Mouse (Mus musculus): ENCODE data around the gene Xylt1.
A peak's percentile ranks its signal among the peaks of the same experiment; 100 is the strongest.

Xylt1 gene

DNA sequence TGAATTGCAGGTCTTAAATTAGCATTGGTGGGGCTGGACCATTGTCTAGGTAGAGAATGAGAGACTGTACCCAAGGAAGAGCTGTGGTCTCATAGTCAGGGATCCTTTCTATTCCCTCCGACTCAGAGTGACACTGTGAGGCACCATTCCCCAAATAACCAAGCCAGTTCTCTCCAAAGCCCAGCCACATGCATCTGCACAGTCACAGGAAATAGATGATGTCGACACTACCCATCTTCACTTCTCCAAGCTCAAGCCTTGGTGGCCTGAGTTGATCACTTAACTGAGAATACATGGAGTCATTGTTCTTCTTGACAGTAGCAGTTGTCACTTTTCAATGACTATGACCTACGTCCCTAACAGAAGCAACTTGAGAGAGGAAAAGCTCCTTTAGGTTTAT lies 100.6 kb downstream of the Xylt1 start:
- no peak for DNase-seq (ENCODE audit: low spot score)

DNA sequence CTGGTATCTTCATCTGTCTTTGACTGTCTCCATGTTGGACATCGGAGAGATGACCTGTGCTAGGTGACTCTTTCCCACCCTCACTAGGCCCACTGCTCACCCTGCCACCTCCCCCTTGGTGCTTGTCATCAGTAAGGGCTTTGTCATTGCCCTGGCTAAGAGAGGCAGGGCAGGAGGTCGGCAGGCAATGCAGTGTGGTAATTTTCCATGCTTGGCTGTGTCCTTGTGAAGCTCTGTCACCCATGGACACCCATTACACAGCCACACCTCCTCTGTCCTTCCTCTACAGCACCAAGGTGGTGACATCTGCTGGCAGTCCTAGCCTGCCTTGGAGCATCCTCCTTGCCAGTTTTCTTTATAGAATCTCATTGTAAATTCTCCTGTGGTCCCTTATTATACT lies 101.9 kb downstream of the Xylt1 start:
- DNase-seq (ENCODE audit: low spot score): no peak

DNA sequence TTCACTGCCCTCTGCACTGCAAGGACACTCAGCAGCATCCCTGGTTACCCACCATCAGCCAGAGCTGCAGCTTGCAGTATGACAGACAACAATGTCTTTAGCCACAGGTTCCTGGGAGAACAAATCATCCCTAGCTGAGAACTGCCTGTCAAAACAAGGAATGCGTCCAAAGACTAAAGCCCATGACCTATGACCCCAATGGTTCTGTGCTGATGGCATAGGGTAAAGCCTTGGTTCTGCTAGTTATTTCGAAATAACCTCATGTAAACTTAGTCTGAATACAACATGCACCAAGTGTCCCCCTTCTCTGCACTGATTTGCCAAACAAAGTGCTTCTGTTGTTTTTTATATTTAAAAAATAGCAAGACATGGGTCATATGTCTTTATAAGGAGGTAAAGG lies 103.8 kb downstream of the Xylt1 start:
- DNase-seq (ENCODE audit: low spot score): no peak

DNA sequence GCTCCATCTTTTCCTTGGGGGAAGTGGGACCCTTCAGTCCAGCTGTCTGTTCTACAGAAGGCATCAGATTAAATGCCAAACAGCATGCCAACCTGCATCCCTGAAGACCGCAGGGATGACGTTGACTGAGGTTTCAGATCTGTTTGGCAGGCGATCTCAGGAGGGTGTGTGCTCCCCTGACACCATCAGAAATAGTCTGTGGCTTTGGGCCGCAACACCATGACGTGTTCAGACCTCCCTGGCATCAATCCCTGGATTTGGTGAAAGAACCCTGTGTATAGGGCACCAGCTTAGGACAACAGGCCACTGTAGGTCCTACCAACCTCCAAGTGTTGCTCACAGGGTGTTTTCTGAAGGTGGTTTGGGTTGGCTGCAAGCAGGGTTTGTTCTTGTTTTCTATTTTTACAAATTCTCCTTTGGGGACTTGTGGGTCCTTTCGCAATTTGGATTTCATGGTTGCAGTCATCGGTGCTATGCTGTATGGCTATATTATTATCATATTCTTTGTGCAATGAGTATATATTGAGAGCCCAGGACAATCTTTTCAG lies 104.3 kb downstream of the Xylt1 start:
- DNase-seq (ENCODE audit: low spot score): no peak

DNA sequence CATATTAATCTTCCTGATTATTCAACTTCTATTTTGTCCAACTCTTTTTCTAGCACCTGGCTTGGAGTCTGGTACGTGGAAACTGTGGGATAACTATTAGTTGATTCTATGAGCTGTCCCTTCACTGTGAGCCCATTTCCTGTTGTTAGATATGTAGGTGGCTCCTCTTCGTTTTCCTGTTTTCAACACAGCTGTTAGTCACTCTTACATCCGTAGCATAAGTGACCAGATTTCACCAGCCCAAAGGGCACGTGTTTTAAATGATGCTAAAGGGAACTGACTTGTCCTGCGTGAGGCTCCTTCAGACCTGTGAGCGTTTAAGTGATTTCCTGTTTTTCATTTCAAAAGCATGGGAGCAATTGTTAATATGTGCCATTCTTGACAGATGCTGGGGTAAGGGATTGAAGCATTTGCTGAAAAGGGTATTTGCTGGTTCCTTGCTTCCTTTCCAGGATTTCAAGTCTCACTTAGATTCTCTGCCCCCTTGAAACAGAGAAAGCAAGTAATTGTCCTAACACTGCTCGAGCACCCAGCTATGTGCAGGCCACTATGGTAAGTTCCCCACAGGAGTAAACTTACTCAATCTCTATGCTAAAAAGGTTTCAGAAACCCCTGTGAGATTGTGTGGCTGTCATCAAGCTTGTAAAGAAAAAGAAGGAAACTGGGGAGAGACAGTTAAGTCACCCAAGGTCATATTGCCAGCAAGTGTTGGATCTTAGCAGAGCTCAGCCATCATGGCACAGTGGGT lies 105.8 kb downstream of the Xylt1 start:
- DNase-seq (ENCODE audit: low spot score): no peak

DNA sequence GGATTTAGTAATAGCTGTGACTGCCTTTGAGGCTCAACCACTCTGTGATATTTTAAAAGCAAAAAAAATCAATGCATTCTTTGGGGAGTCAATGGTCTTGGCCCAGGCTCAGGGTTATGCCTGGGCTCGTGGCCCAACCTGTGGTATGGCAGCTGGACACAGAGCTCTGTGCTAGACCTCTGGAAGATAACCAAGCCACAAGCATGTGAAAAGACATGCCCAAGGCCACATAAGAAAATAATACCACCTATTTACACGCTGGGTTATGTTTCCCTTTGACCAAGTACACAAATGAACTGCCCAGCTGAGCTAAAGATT lies 106.4 kb downstream of the Xylt1 start:
- DNase-seq (ENCODE audit: low spot score): no peak

DNA sequence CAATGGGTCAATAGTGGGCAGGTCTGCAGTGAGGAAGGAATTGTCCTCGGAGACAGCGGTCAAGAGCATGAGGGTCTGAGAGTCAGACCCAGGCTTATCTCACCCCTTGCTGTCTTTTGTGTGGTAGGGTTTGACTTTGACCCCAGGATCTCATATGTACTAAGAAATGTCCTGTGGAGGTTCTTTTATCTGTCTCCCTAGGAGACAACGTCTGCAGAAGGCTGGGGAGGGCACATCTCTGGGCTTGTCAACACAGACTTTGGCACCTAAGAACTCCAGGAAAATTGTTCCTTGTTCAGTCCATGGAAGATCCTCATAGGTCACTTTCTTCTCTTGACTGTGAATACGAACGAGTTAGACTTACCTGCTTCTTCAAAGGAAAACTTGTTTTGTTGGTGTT lies 109.2 kb downstream of the Xylt1 start:
- DNase-seq (ENCODE audit: low spot score): no peak

DNA sequence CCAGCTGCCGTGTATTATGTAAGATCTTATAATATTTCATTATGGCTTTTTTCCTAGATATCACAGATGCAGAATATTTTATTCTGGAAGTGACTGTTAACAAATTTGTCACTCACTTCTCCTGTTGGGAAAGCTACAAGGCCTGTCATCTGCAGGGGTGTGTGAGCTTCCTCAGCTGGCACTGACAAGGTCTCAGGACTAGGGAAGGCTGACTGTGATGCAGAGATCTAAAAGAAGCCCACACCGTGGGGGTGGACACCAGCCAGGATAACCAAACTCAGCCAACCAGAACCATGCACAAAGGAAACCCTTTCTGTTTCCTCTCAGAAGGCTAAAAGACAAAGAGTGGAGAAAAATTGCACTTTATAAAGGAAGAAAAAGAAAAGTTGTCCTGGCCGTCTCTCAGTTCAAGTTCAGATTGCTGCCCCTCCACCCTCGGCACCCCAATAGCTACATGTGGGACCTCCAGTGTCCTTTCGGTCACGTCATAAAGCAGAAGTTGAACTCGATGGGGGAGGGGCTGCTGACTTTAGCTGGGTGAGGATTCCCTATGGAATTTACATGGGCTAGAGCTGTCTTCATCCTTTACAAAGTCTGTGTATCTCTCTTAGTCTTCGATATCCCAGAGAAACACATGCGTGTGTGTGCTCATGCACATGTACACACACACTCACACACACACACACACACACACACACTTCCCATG lies 109.9 kb downstream of the Xylt1 start:
- DNase-seq (ENCODE audit: low spot score): no peak

DNA sequence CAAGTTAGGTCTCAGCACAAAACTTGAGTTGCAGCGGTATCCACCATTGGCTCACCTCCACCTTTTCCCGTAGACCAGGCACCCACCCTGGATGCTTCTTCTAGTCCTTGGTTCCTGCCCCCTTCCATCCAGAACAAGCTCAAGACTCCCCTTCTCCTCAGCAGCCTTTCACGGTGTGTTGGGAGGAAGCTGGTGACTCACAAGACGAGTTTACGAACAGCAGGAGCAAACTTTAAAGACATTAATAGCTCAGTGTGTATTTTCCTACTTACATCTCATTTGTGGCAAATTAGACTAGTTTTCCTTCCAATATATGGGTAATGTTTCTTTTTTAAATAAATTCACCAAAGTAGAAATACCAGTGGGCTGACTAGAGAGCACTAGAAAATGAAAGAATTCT lies 110.7 kb downstream of the Xylt1 start:
- DNase-seq (ENCODE audit: low spot score): no peak

DNA sequence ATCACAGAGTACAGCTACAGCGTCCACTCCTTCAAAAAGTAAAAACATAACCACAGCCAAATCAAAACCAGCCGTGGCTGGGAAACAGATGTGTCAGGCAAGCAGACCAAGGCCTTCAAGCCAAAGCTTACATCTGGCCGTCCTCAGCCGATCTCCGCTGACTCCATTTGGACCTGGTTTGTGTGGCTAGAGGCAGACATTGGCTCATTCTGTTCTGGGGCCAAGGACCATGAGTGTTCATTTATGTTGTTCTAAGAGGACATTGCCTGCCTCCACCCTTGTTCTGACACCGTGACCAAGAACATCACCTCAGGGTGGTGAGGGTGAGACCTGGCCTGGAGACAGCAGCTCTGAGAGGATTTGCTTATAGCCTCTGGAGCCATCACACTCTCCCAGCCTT lies 113.4 kb downstream of the Xylt1 start:
- no peak for DNase-seq (ENCODE audit: low spot score)

DNA sequence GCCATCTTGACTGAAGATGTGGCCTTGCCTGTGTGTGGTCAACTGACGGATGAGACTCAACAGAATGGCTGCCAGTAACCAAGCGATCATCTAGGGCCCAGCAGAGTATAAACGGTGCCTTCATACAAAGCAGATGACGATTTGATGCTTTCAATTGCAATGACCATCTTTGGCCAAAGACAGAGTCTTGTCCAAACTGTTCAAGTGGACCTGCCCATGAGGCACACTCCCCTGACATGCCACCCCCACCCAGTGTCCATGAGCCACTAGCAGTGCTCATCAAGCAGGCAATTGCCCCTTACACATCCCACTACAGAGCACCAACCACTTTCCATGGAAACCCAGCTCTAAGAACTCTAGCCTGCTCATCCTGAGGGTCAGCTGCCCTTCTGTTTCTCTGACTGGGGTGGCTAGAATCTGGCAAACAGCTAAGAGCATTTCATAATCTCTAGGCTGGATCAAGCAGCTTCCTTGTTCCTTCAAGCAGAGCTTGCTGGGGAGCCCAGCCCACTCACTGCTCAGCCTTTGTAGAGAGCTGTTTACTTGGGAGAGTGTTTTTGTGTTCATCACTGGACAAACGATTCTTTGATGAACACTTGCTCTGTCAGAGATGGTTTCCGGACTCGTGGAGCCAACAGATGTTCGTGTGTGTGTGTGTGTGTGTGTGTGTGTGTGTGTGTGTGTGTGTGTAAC lies 114.0 kb downstream of the Xylt1 start:
- DNase-seq (ENCODE audit: low spot score): no peak

DNA sequence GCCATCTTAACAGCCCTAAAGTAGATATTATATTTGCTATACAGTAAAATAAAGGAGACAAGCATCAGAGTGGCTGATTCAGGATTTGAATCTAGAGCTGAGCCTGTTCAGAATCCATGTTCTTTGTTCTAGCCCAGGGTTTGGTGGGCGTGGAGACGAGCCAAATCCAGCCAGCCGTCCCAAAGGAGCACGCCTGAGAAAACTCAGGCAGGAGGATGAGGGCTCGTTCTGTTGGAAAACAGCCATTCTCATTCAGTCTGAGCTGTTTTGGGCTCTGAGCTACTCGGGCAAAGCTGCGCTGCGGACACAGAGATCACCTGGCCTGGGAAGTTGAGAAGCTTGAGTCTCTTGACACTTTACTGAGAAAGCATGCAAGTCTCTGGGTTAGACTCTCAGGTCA lies 115.0 kb downstream of the Xylt1 start:
- DNase-seq (ENCODE audit: low spot score): no peak

DNA sequence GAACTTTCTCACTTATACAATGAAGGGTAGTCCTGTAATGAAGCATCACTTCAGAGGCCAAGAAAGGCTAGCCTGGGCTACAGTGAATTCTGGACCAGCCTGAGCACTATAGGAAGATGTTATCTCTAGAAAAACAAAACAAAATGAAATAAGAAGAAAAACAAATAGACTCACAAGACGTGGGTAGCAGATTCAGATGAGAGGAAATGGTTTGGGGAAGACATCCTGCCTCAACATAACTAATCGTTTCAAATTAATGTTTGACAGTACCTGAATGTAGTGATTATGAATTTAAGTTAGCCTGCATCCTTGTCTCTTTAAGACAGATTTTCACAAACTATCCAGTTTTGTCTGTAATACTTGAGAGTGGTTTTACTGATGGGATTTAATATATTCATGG lies 117.4 kb downstream of the Xylt1 start:
- DNase-seq (ENCODE audit: low spot score): no peak

DNA sequence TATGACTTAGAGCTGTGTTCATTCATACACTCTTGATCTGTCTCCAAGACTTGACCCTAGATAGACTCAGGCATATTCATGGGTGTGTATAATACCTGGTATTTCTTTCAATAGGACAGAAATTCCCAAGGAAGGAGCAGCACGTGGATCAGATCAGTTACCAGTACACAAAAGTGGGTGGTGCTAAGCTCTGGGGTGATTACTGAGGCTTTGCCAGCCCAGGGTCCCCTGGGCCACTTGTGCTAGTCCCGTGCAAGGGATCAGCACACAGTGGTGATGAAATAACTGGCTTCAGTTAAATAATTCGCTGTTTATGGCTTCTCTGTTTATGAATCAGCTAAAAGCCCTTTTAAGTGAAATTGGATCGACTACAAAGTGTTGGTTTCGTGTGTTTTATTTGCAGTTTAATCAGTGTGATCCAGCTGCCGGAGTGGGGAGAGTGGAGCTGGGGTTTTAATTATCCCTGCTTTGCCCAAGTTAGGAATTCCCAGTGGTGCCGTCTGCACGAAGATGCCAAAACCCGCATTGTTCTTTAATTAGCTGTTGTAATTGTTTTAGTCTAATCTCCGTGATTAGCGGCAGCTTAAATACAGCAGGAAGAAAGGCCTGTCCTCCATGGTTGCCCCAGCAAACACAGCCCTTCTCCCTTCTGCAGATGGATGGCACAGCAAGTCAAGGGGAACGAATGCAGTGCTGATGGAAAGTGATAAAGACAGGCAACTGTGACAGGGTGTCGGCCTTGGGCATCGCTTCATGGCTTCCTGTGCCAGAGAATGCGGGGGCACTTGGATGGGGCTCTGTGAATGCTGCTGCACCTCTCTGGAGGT lies 120.8 kb downstream of the Xylt1 start:
- DNase-seq (ENCODE audit: low spot score): no peak

DNA sequence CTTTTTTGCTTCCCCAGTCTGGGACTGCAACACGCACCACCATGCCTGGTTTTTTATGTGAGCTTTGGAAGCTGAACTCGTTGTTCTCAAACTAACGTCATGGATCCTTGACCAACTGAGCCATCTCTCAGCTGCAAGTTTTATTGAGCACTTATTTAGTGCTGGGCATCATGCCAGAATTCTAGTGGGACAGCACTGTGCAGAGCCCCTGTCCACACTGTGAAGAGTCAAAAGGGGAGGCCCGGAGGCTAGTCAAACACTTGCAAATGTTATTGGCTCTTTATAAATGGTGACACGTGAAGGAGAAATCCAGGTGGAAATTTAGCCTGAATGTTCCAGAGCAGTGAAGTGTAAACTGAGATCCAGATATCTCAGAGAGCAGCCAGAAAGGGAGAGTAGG lies 121.6 kb downstream of the Xylt1 start:
- no peak for DNase-seq (ENCODE audit: low spot score)

DNA sequence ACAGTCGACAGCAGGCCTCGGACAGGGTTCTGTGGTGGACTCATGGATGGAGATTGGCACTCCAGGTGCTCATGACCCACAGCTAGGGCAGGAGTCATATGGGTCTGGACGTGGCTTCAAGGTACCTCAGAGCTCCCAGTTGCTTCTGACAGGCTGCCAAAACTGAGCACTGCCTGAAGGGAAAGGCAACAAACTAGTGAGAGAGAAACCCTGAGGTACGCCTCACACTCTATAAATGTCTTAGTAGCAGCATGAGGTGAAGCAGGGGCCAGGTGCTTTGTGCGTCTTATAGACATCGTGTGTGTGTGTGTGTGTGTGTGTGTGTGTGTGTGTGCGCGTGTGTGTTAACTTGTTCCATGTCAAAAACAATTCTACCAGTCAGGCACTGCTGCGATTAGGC lies 122.9 kb downstream of the Xylt1 start:
- DNase-seq (ENCODE audit: low spot score): no peak

DNA sequence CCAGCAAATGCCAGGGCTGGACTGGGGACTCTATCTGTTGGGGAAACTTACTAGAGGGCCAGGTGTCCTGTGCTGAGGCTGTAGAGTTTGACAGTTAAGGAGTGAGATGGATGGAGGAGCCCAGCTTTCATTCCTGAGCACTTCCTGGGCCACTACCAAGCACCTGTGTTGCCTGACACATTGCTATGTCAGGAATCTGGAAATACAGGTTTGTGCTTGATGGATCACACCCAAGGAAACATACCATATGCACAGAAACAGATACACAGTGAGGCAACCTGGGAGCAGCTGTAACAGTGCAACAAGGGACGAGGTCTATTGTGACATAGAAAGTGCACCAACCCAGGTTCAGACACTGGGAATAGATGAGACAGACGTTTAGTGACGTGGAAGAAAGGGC lies 125.0 kb downstream of the Xylt1 start:
- DNase-seq (ENCODE audit: low spot score): no peak

DNA sequence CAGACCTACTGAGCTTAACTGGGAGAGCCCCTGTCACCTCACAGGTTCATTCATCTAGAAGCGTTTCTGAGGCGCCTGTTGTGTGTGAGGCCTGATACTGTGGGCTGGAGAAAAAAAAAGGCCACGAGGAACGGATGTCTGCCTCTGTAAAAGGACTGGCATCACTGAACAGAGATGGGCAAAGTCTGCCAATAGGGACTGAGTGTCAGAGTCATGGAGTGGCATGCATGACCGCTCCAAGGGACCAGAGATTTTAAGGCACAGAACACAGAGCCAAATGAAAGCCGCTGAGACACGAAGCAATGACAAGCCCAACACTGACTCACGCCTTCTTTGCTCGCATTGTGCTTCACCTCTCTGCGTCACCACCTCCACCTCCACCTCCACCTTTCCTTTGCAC lies 126.6 kb downstream of the Xylt1 start:
- DNase-seq (ENCODE audit: low spot score): no peak

DNA sequence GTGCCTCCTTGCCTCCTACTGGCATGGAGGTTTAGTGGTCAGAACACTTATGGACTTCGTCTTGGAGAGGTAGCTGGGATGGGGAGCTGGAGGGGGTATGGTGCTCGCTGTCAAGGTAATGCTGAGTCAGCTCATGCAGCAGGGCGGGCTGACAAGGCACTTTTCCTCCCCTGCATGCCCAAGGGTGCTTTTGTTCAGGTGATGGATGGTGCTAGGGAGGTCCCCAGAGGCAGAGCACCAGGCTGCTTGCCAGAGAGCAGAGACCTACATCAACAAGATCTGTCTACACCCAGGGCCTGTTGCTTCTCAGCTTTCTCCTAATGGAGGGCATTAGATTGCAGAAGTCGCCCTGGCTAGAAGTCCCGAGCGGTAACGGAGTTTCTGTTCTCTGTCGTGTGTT lies 127.3 kb downstream of the Xylt1 start:
- no peak for DNase-seq (ENCODE audit: low spot score)

DNA sequence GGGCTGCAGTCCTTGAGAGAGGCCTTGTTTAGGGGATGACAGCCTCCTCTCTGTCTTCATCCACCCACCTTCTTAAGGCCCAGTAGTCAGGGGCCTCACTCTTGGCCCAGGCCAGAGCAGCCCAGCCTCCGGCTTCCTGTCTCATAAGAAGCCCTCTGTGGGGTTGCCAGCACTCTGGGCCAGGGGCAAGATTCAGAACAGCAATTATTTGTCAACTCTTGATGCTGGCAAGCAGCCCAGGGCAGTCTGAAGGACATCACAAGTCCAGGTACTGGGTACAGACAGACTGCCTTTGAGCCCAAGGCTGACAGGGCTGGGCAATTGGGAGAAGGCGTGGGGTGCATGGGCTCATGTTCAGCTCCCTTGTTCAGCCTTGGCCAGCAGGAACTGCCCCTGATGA lies 129.3 kb downstream of the Xylt1 start:
- DNase-seq (ENCODE audit: low spot score): peak; percentile 70

DNA sequence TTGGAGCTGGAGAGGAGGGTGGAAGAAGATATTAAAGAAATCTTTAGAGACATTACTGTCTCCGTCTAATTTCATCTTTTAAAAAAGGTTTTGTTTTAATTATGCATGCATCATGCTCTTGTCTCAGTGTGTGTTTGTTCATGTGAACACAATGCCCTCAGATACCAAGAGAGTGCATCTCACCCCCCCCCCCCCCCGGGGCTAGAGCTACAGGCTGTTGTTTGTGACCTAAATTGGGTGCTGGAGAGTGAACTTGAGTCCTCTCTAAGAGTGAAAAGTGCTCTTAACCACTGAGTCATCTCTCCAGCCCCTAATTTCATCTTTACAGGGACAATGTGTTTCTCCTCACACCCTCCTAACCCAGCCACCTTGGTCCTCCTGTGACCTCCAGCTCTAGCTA lies 131.5 kb downstream of the Xylt1 start:
- no peak for DNase-seq (ENCODE audit: low spot score)

DNA sequence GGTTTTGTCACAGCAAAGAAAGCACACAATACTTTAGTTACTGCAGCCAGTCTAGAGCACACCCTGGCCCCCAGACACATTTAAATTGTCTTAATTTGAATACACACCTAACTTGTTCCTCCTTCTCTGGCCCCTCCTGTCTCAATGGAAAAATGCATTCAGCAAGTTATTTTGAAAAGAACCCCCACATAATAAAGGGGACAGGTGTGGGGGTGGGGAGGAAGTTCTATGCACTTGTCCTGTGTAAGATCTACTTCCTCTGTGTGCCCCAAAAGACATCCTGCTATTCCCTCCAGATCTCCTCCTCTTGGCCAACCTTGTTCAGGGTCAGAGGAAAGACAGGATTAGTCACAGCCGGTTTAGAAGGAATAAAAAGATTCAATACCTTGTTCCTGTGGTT lies 135.0 kb downstream of the Xylt1 start:
- no peak for DNase-seq (ENCODE audit: low spot score)
